13 mouse cellular contexts compared by ENCODE assay signal in genomic region chr13:55948144-55948543, GRCm38 (mm10).
"Had no signal": no experiment of that assay in that cellular context is flagged by ENCODE, and none has a peak within 500 bp of the region (broad histone marks: within the 10 kb centered on the region; RNA-seq: fewer than 3 reads in every experiment).

No protein-coding gene starts in this region.

- H3K27me3 ChIP-seq: liver, embryonic 12.5 days; neural tube, embryonic 13.5 days; stomach, embryonic 15.5 days had no signal

- H3K9me3 ChIP-seq: limb, embryonic 15.5 days; liver, embryonic 12.5 days; neural tube, embryonic 13.5 days; stomach, embryonic 15.5 days had no signal

- DNase-seq: kidney, adult 8-10 months; kidney, postnatal 25 days; lung, embryonic 14.5 days; lung, postnatal 10 days; lung, postnatal 4 days; midbrain, embryonic 14.5 days; right cerebral cortex, postnatal 14 days; thymus, postnatal 4 days had no signal

- H3K4me2 ChIP-seq: limb, embryonic 15.5 days; liver, embryonic 12.5 days; lung, embryonic 14.5 days; neural tube, embryonic 13.5 days; stomach, embryonic 15.5 days had no signal

- H3K4me3 ChIP-seq: left cerebral cortex, adult 2 months; limb, embryonic 15.5 days; liver, embryonic 12.5 days; neural tube, embryonic 13.5 days; stomach, embryonic 15.5 days had no signal

- H3K4me1 ChIP-seq: limb, embryonic 15.5 days; liver, embryonic 12.5 days; neural tube, embryonic 13.5 days had no signal

- H3K9ac ChIP-seq: limb, embryonic 15.5 days; liver, embryonic 12.5 days; lung, embryonic 14.5 days; neural tube, embryonic 13.5 days; stomach, embryonic 15.5 days had no signal

- H3K27ac ChIP-seq: left cerebral cortex, adult 2 months; limb, embryonic 15.5 days; liver, embryonic 12.5 days; neural tube, embryonic 13.5 days; stomach, embryonic 15.5 days had no signal

- H3K36me3 ChIP-seq: limb, embryonic 15.5 days; liver, embryonic 12.5 days; neural tube, embryonic 13.5 days; stomach, embryonic 15.5 days had no signal

- ATAC-seq: liver, embryonic 12.5 days had no signal
